Mouse (Mus musculus) heart, postnatal 25 days (tissue): ENCODE results near the gene Gatad2a. TPM values are rescaled to one million over a fixed set of nuclear protein-coding genes. Genes with fewer than 3 reads are reported as not detected.
"Not testable (repeated sequence)": the region's sequence is repeated elsewhere in the genome, so short reads cannot be mapped to it uniquely, and the experiment has no call there.

Experiments used
- DNase-seq: peaks from one replicate; pipeline ENCODE4 v3.0.0; 2022; ENCODE audit warnings: low spot score
- intact Hi-C: fragments of 180-260 bp; cut with DNase I; formaldehyde crosslinking; loops from one replicate; pipeline ENCODE4 v1.15.1; 2025
- total RNA-seq, 2 experiments: library from RNA; stranded (reverse); gene quantifications; 2 replicates each; pipeline ENCODE4 v1.2.3; 2021

The Gatad2a gene
- total RNA-seq, 2 experiments from 2014 or later = 34.3 to 35.6 TPM

DNA sequence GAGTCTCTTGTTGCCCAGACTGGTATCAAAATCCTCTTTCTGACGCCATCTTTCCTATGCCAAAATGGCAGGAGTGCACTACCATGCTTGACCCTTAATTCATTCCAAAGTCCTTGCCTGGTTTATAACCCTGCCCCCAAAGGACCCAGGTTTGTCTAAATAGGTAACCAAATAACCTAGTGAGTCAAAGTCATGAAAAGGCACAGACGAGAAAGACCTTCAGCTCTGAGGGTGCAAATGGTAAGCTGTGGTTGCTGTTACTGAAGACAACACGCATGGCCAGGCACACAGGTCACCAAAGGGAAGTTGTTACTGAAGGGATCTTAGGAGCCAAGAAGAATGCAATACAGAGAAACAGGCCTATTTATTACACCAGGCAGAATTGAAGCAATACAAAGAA lies 2.5 kb upstream of the Gatad2a start:
- DNase-seq = no peak
- intact Hi-C loops = no loop called here

GRCm38 (mm10) chr8:69996589-69997285 lies 553 bp upstream of the Gatad2a start:
- DNase-seq = no peak
- intact Hi-C loops = no loop called here

DNA sequence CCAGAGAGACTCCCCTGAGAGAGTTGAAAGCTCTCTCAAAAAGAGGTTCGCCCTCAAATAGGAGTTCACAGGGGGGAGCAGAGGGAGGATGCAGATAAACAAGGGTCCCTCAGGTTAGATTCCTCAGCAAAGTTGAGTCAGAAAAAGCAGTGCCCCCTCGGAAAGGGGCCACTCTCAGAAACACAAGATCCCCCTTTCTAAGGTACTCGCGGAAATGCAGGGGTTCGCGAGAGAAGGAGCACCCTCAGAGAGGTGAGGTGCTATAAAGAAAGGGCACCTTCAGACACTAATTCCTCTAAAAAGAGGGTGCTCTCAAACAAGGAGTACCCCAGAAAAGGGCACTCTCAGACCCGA lies 785 bp downstream of the Gatad2a start:
- no peak for DNase-seq
- intact Hi-C loops = no loop called here

DNA sequence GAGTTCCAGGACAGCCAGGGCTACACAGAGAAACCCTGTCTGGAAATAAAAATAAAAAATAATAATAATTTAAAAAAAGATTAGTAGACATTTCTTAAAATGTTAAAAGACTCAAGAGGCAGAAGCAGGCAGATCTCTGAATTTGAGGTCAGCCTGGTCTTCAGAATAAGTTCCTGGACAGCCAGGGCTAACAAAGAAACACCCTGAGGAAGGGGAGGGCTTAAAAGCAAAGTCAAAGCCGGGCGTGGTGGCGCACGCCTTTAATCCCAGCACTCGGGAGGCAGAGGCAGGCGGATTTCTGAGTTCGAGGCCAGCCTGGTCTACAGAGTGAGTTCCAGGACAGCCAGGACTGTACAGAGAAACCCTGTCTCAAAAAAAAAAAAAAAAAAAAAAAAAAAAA lies 7.2 kb downstream of the Gatad2a start:
- intact Hi-C loops = not testable (repeated sequence)

GRCm38 (mm10) chr8:69987744-69988143 lies 8.4 kb downstream of the Gatad2a start:
- intact Hi-C loops = no loop called here
- no peak for DNase-seq

More for the DNA sequence above, 7.2 kb downstream of the Gatad2a start:
- DNase-seq = not testable (repeated sequence)

DNA sequence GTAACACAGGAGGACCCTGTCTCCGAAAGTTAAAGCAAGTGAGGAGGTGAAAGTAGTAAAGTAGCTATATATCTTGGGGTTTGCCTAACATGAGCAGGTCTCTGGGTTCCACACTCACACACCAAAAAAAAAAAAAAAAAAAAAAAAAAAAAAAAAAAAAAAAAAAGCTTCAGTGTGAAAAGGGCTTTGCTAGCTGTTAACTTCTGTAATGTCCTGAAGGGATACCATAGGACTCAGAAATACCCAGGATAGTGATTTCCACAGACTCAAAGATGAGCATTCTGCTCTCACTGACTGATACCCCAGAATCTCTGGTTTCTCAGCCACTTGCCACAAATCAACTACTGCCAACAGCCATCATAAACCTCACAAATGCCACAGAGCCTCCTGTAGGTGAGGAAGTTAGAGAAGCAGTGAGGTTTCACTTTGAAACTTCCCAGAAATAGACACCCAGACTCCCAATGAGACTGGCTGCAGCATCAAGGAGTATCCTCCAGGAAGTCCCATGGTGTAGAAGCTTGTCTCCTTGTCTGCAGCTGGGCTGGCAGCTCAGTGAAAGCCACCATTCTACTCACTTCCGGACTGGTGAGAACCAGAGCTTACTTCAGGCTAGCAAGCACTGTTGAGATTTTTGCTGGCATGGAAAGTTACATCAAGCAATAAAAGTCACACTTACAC lies 11.2 kb downstream of the Gatad2a start:
- DNase-seq = no peak
- intact Hi-C loops = no loop called here

GRCm38 (mm10) chr8:69978456-69978855 lies 17.7 kb downstream of the Gatad2a start:
- intact Hi-C loops = loop anchor here (10.0 kb wide), 1 partner anchor 324 kb away; the partner anchor contains the start of gene Zfp964
- DNase-seq = no peak

DNA sequence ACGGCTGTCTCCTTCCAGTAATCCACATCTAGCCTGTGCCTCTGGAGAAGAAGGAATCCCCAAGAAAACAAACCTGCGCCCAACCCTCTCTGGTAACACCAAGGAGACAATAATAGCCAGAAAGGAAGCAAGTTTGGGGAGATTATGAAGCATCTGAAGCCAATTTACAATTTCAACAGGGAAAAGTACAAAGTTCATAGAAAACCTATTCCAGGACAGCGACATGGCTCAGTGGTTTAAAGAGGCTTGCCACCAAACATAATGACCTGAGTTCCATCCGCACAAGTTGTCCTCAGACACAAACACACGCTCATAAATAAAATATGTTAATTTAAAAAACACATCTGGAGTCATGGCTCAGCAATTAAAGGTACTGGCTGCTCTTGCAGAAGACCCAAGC lies 21.4 kb downstream of the Gatad2a start:
- intact Hi-C loops = loop anchor here (2.0 to 10.0 kb wide), 3 partner anchors 18 to 320 kb away; partner anchors contain the start of gene Zfp964

GRCm38 (mm10) chr8:69974194-69974614 lies 22.0 kb downstream of the Gatad2a start:
- intact Hi-C loops = loop anchor here (2.0 to 10.0 kb wide), 3 partner anchors 19 to 319 kb away; partner anchors contain the start of gene Zfp964

More for the DNA sequence above, 21.4 kb downstream of the Gatad2a start:
- DNase-seq = no peak

DNA sequence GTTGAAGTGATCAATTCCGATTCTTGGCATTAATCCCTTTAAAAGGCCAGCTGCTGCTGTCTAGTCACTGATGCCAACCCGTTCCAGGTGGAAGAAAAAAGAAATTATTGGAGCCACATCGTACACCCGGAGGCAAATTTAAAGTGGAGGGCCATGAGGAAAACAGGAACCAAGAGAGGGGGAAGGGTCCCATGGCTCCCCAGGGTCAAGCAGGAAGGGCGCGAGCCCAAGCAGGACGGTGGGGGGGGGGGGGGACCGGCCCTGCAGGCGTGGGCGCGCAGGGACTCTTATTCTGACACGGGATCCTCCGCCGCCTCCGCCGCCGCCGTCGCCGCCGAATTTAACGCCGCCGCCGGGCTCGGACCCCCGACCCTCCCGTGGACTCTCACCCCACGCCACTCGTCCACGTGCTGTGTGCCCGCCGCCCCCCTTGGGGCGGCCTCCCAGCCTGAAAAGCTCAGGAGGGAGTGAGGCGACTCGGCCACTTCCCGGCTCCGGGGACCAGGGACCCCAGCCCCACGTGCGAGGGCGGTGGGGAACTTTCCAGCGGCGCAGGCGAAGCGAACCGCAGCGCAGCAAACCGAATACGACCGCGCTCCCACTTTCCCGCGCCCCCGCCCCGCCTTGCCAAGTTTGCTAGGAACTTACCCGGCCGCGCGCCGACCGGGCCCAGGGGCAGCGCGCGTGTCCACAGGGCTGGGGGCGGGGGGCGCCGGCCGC lies 22.6 kb downstream of the Gatad2a start:
- intact Hi-C loops = loop anchor here (2.0 to 10.0 kb wide), 3 partner anchors 19 to 319 kb away; partner anchors contain the start of gene Zfp964

More at GRCm38 (mm10) chr8:69974194-69974614, 22.0 kb downstream of the Gatad2a start:
- DNase-seq = peak; percentile 95

DNA sequence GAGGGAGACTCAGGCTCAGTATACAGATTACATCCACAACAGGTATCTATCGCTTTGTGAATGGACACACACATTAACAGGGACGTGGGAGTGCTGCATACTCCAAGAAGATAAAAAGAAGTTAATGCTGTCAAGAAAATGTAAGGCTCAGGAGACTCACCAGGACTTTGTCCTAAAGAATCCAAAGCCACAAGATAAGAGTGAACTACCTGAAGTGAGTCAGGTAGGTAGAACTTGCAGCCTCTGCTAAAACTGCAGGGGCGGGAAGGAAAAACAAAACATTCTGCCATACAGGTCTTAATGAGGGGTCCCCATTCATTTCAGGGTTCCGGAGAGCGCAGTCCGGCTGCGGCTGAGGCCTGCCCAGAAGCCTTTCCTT lies 23.1 kb downstream of the Gatad2a start:
- intact Hi-C loops = loop anchor here (5.0 to 10.0 kb wide), 2 partner anchors 36 to 318 kb away; partner anchors contain the start of gene Zfp964
- DNase-seq = no peak

More for the DNA sequence above, 22.6 kb downstream of the Gatad2a start:
- peak; percentile 14 for DNase-seq

GRCm38 (mm10) chr8:69970880-69971279 lies 25.3 kb downstream of the Gatad2a start:
- intact Hi-C loops = loop anchor here (5.0 to 10.0 kb wide), 2 partner anchors 34 to 316 kb away; partner anchors contain the start of gene Zfp964
- DNase-seq = no peak

- DNase-seq = no peak
- intact Hi-C loops = no loop called here
Measured at GRCm38 (mm10) chr8:69967291-69967933, 28.8 kb downstream of the Gatad2a start.

- intact Hi-C loops = loop anchor here (5.0 kb wide), 2 partner anchors 37 to 43 kb away; no protein-coding TSS in a partner anchor
- DNase-seq = no peak
Measured at GRCm38 (mm10) chr8:69959241-69959640, 36.9 kb downstream of the Gatad2a start.

DNA sequence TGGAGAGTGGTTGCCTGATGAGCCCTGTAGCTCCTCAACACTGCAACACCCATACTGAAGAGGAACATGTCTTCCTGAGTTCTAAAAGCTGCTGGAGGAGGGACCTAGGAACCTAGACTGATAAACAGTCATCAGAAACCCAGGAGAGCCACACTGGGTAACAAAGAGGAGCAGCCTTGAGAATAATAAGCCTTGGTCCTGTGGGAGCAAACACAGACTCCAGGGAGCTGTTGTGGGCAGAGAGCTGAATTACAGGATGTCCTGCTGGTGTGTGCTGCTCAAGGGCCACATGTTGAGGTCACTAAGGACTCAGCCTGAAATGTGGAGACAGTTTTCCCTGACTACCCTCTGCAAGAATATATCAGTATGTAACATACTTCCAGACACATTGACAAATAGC lies 38.3 kb downstream of the Gatad2a start:
- no peak for DNase-seq
- intact Hi-C loops = loop anchor here (1.0 to 5.0 kb wide), 3 partner anchors 11 to 44 kb away; no protein-coding TSS in a partner anchor

DNA sequence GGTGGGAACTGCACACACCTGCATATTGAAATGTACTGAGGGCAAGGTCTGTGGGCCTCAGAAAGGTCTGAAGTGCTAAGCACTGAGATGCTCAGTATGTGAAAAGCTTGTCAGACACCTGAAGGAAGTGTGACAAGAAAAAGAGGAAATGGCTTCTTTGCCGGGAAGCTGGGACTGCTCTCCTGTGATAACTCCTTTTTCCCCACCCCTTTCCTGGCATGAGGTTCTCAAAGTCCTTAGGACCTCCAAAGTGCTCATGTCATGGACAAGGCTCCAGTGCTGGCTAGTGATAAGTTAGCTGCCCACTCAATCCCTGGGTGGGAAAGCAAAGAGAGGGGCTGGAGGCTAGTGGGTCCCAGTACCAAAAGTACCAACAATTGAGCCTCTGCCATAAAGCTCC lies 38.8 kb downstream of the Gatad2a start:
- intact Hi-C loops = loop anchor here (1.0 to 5.0 kb wide), 3 partner anchors 12 to 45 kb away; no protein-coding TSS in a partner anchor
- DNase-seq = no peak

- intact Hi-C loops = loop anchor here (1.0 to 5.0 kb wide), 3 partner anchors 13 to 46 kb away; no protein-coding TSS in a partner anchor
- DNase-seq = no peak
Measured at GRCm38 (mm10) chr8:69956651-69957050, 39.5 kb downstream of the Gatad2a start.

DNA sequence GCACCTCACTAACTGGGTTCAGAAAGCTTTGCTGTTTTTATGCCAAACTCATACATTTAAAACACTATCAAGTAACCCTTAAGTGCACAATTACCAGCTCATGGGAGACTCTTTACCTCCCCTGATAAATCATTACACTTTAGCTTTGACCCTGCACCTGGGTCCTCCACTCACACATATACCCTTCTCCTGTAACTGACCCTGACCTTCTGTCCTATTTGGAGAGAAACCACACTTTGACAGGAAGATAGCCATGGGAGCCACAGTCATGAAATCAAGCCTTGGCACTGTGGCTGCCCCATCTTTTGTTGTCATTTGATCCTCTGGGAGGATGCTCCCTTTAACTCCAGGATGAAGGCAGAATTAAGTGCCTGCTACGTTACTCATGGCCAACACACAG lies 41.5 kb downstream of the Gatad2a start:
- intact Hi-C loops = loop anchor here (5.0 kb wide), 2 partner anchors 32 to 48 kb away; no protein-coding TSS in a partner anchor

DNA sequence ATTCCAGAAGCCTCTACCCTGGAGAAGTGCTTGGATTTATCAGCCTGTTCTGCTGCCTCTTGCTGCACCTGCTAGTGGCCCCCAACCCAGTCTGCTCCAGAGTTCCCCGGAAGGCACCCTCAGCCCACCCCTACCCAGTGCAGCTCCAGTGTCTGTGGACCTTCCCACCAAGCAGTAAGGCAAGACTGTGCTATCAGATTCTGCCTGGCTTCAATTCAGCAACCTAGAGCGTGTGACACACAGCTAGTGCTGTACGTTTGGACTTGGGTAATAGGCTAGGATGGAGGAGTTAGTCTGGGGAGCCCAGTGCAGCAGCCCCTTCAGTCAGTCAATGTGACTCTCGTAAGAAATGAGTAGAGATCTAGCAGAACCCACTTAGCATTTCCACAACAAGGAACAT lies 42.0 kb downstream of the Gatad2a start:
- intact Hi-C loops = no loop called here

More for the DNA sequence above, 41.5 kb downstream of the Gatad2a start:
- no peak for DNase-seq

More for the DNA sequence above, 42.0 kb downstream of the Gatad2a start:
- no peak for DNase-seq
